Mouse (Mus musculus) megakaryocyte, embryonic 14.5 days (primary cell): ENCODE measurements around the gene Olfr523. TPM values are rescaled to one million over a fixed set of nuclear protein-coding genes. Genes with fewer than 3 reads are reported as not detected.

Source experiments
- H3K27me3 ChIP-seq: replicated peaks from 2 replicates; pipeline ENCODE3; 2012; ENCODE audit warnings: inconsistent platforms
- H3K36me3 ChIP-seq: replicated peaks from 2 replicates; pipeline ENCODE3; 2012; ENCODE audit warnings: low read length, inconsistent platforms, mixed read lengths
- H3K4me1 ChIP-seq: 2 replicates; pipeline ENCODE4 v1.6.1; 2012; ENCODE audit warnings: inconsistent platforms
- H3K4me3 ChIP-seq: replicated peaks from 2 replicates; pipeline ENCODE3; 2012; ENCODE audit warnings: moderate library complexity, mild to moderate bottlenecking, inconsistent platforms
- H3K9me3 ChIP-seq: 2 replicates; pipeline ENCODE4 v1.6.1; 2012; ENCODE audit warnings: inconsistent platforms
- FLI1 ChIP-seq: IDR thresholded peaks from 2 replicates; pipeline ENCODE4 v1.6.1; 2012; ENCODE audit warnings: low read length, inconsistent platforms, mixed read lengths
- GATA1 ChIP-seq: IDR thresholded peaks from 3 replicates; pipeline ENCODE4 v1.6.1; 2012; ENCODE audit warnings: mixed read lengths, low read length, inconsistent platforms, borderline replicate concordance
- polyA plus RNA-seq: library from polyadenylated mRNA; stranded (reverse); fragments of >175 nt; gene quantifications from 2 replicates; pipeline ENCODE4 v1.2.3, GENCODE M21; 2012; ENCODE audit warnings: low replicate concordance; ENCODE audit not compliant: insufficient read depth

Gene Olfr523
- polyA plus RNA-seq, 1 experiment, result not detected

GRCm38 (mm10) chr7:140220375-140220774, 47.4 kb downstream of the Olfr523 start:
- TF ChIP-seq FLI1 (no peak), GATA1 (no peak)

GRCm38 (mm10) chr7:140224209-140224608, 51.2 kb downstream of the Olfr523 start:
- Histone ChIP-seq H3K4me3 (peak overlapping the region; percentile 1), H3K4me1 (no peaks in the 10 kb centered on the region; the same call in 1 of the 2 replicates), H3K9me3 (peaks cover 13% of the 10 kb centered on the region), H3K27me3 (peaks cover 12% of the 10 kb centered on the region), H3K36me3 (no peaks in the 10 kb centered on the region)
- TF ChIP-seq GATA1 (no peak), FLI1 (no peak)

More at GRCm38 (mm10) chr7:140220375-140220774, 47.4 kb downstream of the Olfr523 start:
- Histone ChIP-seq H3K4me1 (no peaks in the 10 kb centered on the region; the same call in 1 of the 2 replicates), H3K9me3 (no peaks in the 10 kb centered on the region), H3K4me3 (no peak overlapping the region), H3K36me3 (no peaks in the 10 kb centered on the region), H3K27me3 (peaks cover 15% of the 10 kb centered on the region)

Other genes starting within 250 kb of the Olfr523 start
- not detected in 2 replicates for gene Utf1, start 229.4 kb upstream of the Olfr523 start, polyA plus RNA-seq
- gene 6430531B16Rik, start 194.5 kb upstream of the Olfr523 start, polyA plus RNA-seq, result 0.31 TPM in 1 of 2 replicates, not detected in the other
- 7.8 and 22.3 TPM in 2 replicates for gene Adam8, start 180.7 kb upstream of the Olfr523 start, polyA plus RNA-seq
- gene Zfp511, start 136.8 kb upstream of the Olfr523 start, polyA plus RNA-seq, result 13.1 and 14.7 TPM in 2 replicates
- gene Tubgcp2, start 136.5 kb upstream of the Olfr523 start, polyA plus RNA-seq, result 0.54 and 3.8 TPM in 2 replicates
- gene Msx3, start 124.1 kb upstream of the Olfr523 start, polyA plus RNA-seq, result not detected in 2 replicates
- gene Caly, start 90.7 kb upstream of the Olfr523 start, polyA plus RNA-seq, result 0.22 and 5.4 TPM in 2 replicates
- gene Prap1, start 79.8 kb upstream of the Olfr523 start, polyA plus RNA-seq, result not detected in 2 replicates
- gene Fuom, start 70.8 kb upstream of the Olfr523 start, polyA plus RNA-seq, result 6.5 and 31.6 TPM in 2 replicates
- gene Paox, start 57.4 kb upstream of the Olfr523 start, polyA plus RNA-seq, result 2.9 and 4.3 TPM in 2 replicates
- 5.5 TPM in 1 of 2 replicates, not detected in the other for gene Echs1, start 56.7 kb upstream of the Olfr523 start, polyA plus RNA-seq
- gene Mtg1, start 35.7 kb upstream of the Olfr523 start, polyA plus RNA-seq, result 6.6 TPM in 1 of 2 replicates, not detected in the other
- not detected in 2 replicates for gene Sprn, start 18.3 kb upstream of the Olfr523 start, polyA plus RNA-seq
- not detected in 2 replicates for gene Olfr522, start 8.5 kb upstream of the Olfr523 start, polyA plus RNA-seq
- not detected in 2 replicates for gene Olfr524, start 32.7 kb downstream of the Olfr523 start, polyA plus RNA-seq
- 0.15 TPM in 1 of 2 replicates, not detected in the other for gene Cd163l1, start 45.0 kb downstream of the Olfr523 start, polyA plus RNA-seq
- gene 5830411N06Rik, start 74.1 kb downstream of the Olfr523 start, polyA plus RNA-seq, result not detected in 2 replicates
- not detected in 2 replicates for gene Olfr525, start 147.6 kb downstream of the Olfr523 start, polyA plus RNA-seq
- gene Olfr527, start 160.8 kb downstream of the Olfr523 start, polyA plus RNA-seq, result 0.71 TPM in 1 of 2 replicates, not detected in the other
- gene Olfr60, start 188.5 kb downstream of the Olfr523 start, polyA plus RNA-seq, result not detected in 2 replicates
- gene Olfr530, start 203.1 kb downstream of the Olfr523 start, polyA plus RNA-seq, result not detected in 2 replicates
- not detected in 2 replicates for gene Olfr531, start 229.7 kb downstream of the Olfr523 start, polyA plus RNA-seq
- gene Olfr532, start 248.4 kb downstream of the Olfr523 start, polyA plus RNA-seq, result not detected in 2 replicates